Mouse (Mus musculus) kidney, adult 2 months (tissue): Measurements from ENCODE around the gene Zfyve26. TPM values are rescaled to one million over a fixed set of nuclear protein-coding genes. Genes with fewer than 3 reads are reported as not detected.
A peak's percentile ranks its signal among the peaks of the same experiment; 100 is the strongest.
"Not testable (repeated sequence)": the region's sequence is repeated elsewhere in the genome, so short reads cannot be mapped to it uniquely, and the experiment has no call there.

Source experiments
- DNase-seq: peaks from one replicate; pipeline ENCODE4 v3.0.0; 2021
- H3K27ac ChIP-seq: fragments of 200-500 bp; 2 replicates; pipeline ENCODE4 v1.5.1; 2012; ENCODE audit warnings: low read depth, low read length, control low read depth, inconsistent platforms; ENCODE audit not compliant: insufficient read depth
- H3K27me3 ChIP-seq: fragments of 200-500 bp; replicated peaks from 2 replicates; pipeline ENCODE4 v1.6.1; 2012; ENCODE audit warnings: mild to moderate bottlenecking, moderate library complexity, low read length, inconsistent platforms; ENCODE audit not compliant: control insufficient read depth, insufficient read depth
- H3K36me3 ChIP-seq: fragments of 200-500 bp; 2 replicates; pipeline ENCODE4 v1.6.1; 2012; ENCODE audit warnings: mild to moderate bottlenecking, moderate library complexity, low read length, inconsistent platforms; ENCODE audit not compliant: control insufficient read depth, insufficient read depth
- H3K4me1 ChIP-seq: fragments of 200-500 bp; 2 replicates; pipeline ENCODE4 v1.6.1; 2011; ENCODE audit warnings: low read length; ENCODE audit not compliant: control insufficient read depth, insufficient read depth
- H3K4me3 ChIP-seq: fragments of 200-500 bp; 2 replicates; pipeline ENCODE4 v1.5.1; 2011; ENCODE audit warnings: mild to moderate bottlenecking, low read depth, low read length, control low read depth; ENCODE audit not compliant: insufficient read depth
- CTCF ChIP-seq: fragments of 200-500 bp; conservative IDR thresholded peaks from 2 replicates; pipeline ENCODE4 v1.5.1; 2011; ENCODE audit warnings: low read depth, mild to moderate bottlenecking, control low read depth, low read length, moderate library complexity, mixed read lengths; ENCODE audit not compliant: insufficient read depth, insufficient read length
- POLR2A ChIP-seq: fragments of 200-500 bp; IDR thresholded peaks from one replicate; pipeline ENCODE4 v1.6.1; 2011; ENCODE audit warnings: low read depth, low read length, control low read depth
- WGBS: fragments of 180-500 bp; shearing (Covaris S2); methylation state at CpG from one replicate; pipeline ENCODE4 v1.1.7; 2018; 5-methylcytosine and 5-hydroxymethylcytosine counted together
- polyA plus RNA-seq: library from polyadenylated mRNA; depleted of rRNA; stranded (reverse); fragments of >200 nt; gene quantifications from 2 replicates; pipeline ENCODE4 v1.2.3, GENCODE M21; 2012

Zfyve26 gene
- polyA plus RNA-seq, 1 experiment: 20.6 TPM

DNA sequence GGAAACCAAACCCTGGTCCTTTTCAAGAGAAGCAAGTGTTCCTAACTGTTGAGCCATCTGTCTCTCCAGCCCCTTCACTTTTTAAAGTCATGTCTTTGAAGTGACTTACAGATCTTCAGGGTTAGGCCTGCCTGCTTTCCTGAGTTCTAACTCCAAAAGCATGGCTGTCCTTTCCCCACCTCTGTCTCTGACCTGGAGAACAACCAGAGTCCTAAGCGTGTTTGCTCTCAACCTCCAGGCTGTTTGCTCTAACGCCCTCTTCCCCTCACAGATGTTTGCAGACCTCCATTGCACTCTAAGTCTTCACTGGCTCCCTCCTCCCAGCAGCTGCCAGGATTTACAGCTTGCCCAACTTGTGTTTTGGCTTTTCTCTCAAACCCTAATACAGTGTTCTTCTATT lies 30.6 kb upstream of the Zfyve26 start:
- Histone ChIP-seq H3K4me3 (no peak overlapping the region), H3K36me3 (no peaks in the 10 kb centered on the region), H3K4me1 (no peaks in the 10 kb centered on the region), H3K27me3 (no peaks in the 10 kb centered on the region; the same call in 1 of the 2 replicates), H3K27ac (no peak overlapping the region)
- TF ChIP-seq CTCF (no peak), POLR2A (no peak)
- DNase-seq: no peak
- 76% methylated on average over 2 of the region's 2 CpGs for WGBS

DNA sequence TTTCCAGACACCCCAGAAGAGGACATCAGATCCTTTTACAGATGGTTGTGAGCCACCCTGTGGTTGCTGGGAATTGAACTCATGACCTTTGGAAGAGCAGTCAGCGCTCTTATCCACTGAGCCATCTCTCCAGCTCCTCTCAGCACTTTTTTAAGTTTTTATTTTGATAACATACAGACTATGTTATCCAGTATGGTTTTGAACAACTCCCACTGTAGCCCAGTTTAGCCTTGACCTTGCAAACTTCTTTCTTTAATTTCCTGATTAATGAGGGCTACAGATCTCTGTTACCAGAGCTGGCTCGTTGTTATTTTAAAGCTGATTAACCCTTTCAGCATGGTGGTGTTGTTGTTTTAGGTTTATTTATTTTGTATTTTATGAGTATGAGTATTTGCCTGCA lies 30.1 kb upstream of the Zfyve26 start:
- DNase-seq: no peak
- no peak overlapping the region for H3K4me3 ChIP-seq
- no peaks in the 10 kb centered on the region; the same call in 1 of the 2 replicates for H3K27me3 ChIP-seq
- TF ChIP-seq POLR2A (no peak), CTCF (no peak)
- H3K36me3 ChIP-seq: no peaks in the 10 kb centered on the region
- H3K4me1 ChIP-seq: no peaks in the 10 kb centered on the region
- H3K27ac ChIP-seq: no peak overlapping the region
- WGBS: 51% methylated on average over 2 of the region's 2 CpGs

DNA sequence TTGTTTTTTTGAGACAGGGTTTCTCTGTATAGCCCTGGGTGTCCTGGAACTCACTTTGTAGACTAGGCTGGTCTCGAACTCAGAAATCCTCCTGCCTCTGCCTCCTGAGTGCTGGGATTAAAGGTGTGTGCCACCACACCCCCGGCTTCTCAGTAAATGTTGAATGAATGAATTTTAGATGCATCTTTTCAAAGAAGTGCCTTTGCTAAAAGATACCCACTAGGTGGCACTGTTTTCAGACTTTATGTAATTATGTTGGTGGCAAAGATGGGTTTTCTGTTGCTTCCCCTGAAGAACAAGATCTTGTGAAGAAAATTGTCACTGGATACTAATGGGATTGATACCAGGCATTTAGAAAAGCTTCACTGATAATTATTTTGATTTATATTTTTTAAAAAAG lies 26.4 kb upstream of the Zfyve26 start:
- H3K4me1 ChIP-seq, H3K4me3 ChIP-seq, H3K36me3 ChIP-seq, H3K27me3 ChIP-seq, H3K27ac ChIP-seq: not testable (repeated sequence)
- WGBS: 55% methylated on average over 2 of the region's 2 CpGs
- TF ChIP-seq CTCF: 0 out of 2 replicates have a peak, but pooled peaks have one; percentile 14
- peak; percentile 34 for DNase-seq

DNA sequence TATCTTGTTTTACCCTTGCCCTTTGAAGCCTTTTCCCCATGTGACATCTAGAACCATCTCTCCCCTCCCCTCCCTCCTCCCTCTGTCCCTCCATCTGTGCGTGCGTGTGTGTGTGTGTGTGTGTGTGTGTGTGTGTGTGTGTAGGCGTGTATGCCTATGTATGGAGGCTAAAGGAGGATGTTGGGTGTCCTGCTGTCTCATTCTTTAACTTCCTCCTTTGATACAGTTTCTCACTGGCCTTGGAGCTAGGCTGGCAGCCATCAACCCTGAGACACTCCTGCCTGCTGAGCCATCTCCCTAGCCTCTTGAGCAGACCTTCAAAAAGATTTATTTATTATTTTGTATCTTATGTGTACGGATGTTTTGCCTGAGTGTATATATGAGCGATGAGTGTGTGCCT lies 24.8 kb upstream of the Zfyve26 start:
- no peaks in the 10 kb centered on the region for H3K27me3 ChIP-seq
- no peaks in the 10 kb centered on the region for H3K36me3 ChIP-seq
- TF ChIP-seq CTCF: no peak
- no peak for TF ChIP-seq POLR2A
- no peak overlapping the region for H3K27ac ChIP-seq
- H3K4me3 ChIP-seq: no peak overlapping the region
- WGBS: 79% methylated on average over 5 of the region's 5 CpGs
- H3K4me1 ChIP-seq: no peaks in the 10 kb centered on the region
- DNase-seq: no peak

DNA sequence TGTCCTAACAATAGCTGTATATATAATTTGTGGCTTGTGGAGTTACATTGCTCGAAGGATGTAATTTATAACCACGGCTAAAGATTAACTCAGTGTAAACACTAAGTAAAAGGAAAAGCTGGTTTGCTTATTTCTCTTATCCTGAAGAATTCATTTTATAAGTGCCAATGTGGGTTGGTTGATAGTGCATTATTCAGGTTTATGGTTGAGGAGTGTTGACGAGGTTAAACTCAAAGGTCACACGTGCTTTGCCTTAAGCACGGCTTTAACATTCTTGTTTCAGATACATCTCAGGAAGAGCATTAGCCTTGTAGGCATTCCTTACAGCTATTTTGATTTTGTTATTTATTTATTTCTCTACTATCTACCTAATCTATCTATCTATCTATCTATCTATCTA lies 21.2 kb upstream of the Zfyve26 start:
- TF ChIP-seq CTCF (no peak), POLR2A (no peak)
- Histone ChIP-seq H3K27me3 (no peaks in the 10 kb centered on the region), H3K4me3 (no peak overlapping the region), H3K36me3 (no peaks in the 10 kb centered on the region), H3K4me1 (no peaks in the 10 kb centered on the region), H3K27ac (no peak overlapping the region)
- 41% methylated on average over 5 of the region's 5 CpGs for WGBS
- no peak for DNase-seq

DNA sequence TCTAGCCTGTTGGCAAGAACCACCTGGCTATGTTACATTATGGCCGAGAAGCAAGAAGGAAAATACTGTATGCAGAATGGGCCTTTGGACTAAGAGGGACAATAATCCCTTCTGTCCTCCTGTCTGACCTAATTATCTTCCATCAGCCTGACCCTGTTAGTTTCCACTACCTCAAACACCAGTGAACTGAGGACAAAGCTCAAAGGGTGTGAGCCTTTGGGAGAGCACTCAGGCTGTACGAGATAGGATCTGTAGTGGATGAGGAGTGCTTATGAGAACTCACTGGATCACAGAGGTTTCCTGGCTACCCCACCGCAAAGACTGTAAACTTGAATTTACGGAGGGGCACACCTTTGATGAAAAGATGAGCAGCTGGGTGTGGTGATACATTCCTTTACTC lies 17.6 kb upstream of the Zfyve26 start:
- Histone ChIP-seq H3K4me1 (no peaks in the 10 kb centered on the region), H3K27me3 (no peaks in the 10 kb centered on the region), H3K36me3 (no peaks in the 10 kb centered on the region), H3K27ac (no peak overlapping the region), H3K4me3 (no peak overlapping the region)
- 75% methylated on average over 4 of the region's 4 CpGs for WGBS
- TF ChIP-seq POLR2A (no peak), CTCF (no peak)
- peak; percentile 10 for DNase-seq

DNA sequence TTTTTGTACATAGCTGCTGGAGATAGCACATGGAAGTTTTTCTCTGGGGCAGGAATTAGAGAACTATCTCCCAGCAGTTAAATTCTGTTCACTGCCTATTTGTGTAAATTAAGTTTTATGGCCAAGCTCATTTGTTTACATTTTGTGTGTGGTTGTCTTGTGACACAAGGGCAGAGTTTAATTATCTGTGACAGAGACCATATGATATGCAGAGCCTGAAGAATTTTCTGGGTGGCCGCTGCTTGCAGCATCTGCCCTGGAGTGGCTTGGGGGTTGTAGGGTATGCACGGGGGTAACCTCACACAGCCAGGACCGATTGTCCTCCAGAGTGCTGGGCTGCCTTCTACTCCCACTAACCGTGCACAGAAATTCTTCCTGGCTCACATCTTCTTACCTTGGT lies 9.9 kb upstream of the Zfyve26 start:
- Histone ChIP-seq H3K4me1 (no peaks in the 10 kb centered on the region), H3K4me3 (no peak overlapping the region), H3K36me3 (no peaks in the 10 kb centered on the region), H3K27ac (no peak overlapping the region), H3K27me3 (no peaks in the 10 kb centered on the region)
- DNase-seq: no peak
- WGBS: 46% methylated on average over 4 of the region's 4 CpGs
- TF ChIP-seq POLR2A (no peak), CTCF (no peak)

DNA sequence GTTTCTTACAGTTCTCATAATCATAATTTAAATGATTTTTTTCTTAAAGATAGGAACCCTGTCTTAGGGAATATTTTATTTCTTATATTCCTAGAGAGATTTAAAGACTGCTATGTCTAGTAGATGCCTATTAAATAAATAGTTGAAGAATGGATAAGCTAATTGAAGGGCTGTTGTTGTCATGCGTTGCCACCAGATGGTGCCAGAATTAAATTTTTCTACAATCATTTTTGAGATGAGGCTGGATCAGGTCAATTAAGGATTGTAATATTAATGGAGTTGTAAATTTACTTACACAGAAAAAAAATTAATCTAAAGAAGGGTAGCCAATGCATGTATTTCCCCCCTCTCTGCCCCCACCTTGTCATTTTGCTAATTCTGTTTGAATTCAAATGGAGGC lies 9.0 kb upstream of the Zfyve26 start:
- Histone ChIP-seq H3K27me3 (no peaks in the 10 kb centered on the region), H3K4me1 (no peaks in the 10 kb centered on the region), H3K36me3 (no peaks in the 10 kb centered on the region), H3K27ac (no peak overlapping the region), H3K4me3 (no peak overlapping the region)
- DNase-seq: peak; percentile 8
- TF ChIP-seq POLR2A (no peak), CTCF (no peak)
- 52% methylated on average over 1 of the region's 1 CpGs for WGBS
